Mouse (Mus musculus): ENCODE measurements around the gene Olfr820.
"Not testable (repeated sequence)": the region's sequence is repeated elsewhere in the genome, so short reads cannot be mapped to it uniquely, and the experiment has no call there.

The Olfr820 gene

DNA sequence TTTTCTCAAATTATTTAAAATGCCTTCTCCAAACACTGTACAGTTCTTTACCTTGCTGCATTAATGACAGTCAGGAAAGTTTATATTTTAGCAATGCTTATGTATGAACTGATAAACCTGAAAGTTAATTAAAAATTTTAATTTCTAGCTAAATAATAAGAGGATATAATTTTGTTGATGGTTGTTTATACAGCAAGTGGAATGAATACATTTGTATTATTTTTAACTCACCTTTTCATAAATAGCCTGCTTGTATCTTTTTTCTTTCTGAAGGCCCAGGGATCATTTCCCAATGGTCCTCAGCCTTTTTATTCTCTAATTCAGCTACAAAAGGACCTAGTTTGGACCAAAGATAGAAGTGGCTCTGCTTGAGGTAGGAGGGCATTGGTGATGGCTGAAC lies at the start of gene Olfr820:
Olfr820 (plus strand) TSS at position 301 of the 400 bp plus-strand sequence.
- DNase-seq (ENCODE audit: low spot score) = no peak

DNA sequence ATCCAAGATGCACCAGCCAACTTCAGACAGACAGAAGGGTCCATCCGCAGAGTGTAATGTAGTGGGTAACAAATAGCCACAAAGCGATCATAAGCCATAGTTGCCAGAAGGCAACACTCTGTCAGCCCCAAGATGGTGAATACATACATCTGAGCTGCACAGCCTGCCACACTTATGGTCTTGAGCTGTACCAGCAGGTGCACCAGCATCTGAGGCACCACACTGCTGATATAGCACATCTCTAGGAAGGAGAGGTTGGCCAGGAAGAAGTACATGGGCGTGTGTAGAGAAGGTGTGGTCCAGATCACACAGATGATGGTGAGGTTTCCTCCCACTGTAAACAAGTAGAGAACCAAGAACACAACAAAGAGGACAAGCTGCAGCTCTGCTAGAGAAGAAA lies 46.2 kb upstream of the Olfr820 start:
- DNase-seq (ENCODE audit: low spot score) = not testable (repeated sequence)

DNA sequence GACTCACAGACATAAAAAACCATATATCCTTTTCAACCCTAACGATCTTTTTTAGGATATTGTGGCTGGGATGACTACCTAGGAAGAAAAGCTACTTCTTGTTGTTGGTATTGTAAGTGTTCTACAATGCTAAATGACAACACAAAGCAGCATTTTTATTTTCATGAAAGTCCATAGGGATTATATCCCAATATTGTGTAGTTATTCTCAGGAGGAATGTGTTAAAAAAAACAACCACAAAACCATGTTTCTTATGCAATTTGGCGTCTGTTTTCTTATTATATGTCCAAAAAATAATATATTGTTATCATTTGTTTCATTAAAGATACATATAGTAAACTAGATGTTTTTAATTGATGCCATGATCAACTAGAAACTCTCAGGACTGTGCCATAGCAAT lies 45.3 kb upstream of the Olfr820 start, which contains the start of gene Olfr819:
Olfr819 (minus strand) TSS at position 101 of the 400 bp plus-strand sequence.
- not testable (repeated sequence) for DNase-seq (ENCODE audit: low spot score)

DNA sequence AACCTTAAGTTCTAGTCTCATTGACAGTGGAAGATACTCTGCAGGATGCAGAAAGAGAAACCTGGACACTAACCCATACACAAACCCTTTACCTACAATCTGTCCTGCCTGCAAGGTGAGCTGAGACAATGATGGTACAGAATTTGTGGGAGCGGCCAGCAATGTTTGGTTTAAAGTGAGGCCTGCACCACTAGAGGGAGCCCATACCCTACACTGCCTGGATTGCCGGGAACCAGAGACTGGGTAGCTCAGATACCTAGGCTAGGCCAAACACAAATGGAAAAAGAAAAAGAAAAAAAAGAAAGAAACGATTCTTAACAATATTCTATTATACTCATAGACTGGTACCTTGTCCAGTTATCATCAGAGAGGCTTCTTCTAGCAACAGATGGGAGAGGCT lies 39.4 kb upstream of the Olfr820 start:
- DNase-seq (ENCODE audit: low spot score) = not testable (repeated sequence)

DNA sequence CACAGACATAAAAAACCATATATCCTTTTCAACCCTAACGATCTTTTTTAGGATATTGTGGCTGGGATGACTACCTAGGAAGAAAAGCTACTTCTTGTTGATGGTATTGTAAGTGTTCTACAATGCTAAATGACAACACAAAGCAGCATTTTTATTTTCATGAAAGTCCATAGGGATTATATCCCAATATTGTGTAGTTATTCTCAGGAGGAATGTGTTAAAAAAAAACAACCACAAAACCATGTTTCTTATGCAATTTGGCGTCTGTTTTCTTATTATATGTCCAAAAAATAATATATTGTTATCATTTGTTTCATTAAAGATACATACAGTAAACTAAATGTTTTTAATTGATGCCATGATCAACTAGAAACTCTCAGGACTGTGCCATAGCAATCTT lies 36.4 kb upstream of the Olfr820 start, which contains the start of gene Olfr247:
Olfr247 (minus strand) TSS at position 101 of the 400 bp plus-strand sequence.
- DNase-seq (ENCODE audit: low spot score) = not testable (repeated sequence)

DNA sequence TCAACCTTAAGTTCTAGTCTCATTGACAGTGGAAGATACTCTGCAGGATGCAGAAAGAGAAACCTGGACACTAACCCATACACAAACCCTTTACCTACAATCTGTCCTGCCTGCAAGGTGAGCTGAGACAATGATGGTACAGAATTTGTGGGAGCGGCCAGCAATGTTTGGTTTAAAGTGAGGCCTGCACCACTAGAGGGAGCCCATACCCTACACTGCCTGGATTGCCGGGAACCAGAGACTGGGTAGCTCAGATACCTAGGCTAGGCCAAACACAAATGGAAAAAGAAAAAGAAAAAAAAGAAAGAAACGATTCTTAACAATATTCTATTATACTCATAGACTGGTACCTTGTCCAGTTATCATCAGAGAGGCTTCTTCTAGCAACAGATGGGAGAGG lies 30.6 kb upstream of the Olfr820 start:
- not testable (repeated sequence) for DNase-seq (ENCODE audit: low spot score)

DNA sequence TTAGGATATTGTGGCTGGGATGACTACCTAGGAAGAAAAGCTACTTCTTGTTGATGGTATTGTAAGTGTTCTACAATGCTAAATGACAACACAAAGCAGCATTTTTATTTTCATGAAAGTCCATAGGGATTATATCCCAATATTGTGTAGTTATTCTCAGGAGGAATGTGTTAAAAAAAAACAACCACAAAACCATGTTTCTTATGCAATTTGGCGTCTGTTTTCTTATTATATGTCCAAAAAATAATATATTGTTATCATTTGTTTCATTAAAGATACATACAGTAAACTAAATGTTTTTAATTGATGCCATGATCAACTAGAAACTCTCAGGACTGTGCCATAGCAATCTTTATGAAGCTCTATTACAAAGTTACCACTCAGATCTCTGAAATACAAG lies 27.5 kb upstream of the Olfr820 start, which contains the start of gene Gm10310:
Gm10310 (minus strand) TSS at position 101 of the 400 bp plus-strand sequence.
- not testable (repeated sequence) for DNase-seq (ENCODE audit: low spot score)

DNA sequence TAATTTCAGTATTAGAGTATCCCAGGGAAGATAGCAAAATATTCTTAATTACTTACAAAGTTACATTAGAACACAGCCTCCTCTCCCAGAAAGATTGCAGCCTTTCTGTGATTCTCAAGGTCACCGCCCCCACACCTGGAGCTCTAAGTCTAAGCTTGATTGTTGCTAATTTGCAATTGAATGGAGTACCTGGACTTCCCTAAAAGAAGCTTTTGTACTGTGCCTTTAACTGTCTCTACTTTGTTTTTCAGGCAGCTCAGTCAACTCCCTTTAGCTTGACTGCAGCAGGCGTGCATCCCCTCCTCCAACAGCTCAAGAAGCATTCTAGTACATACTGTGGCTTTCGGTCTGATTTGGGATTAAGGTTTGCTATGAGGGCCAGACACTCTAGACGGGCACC lies 8.3 kb upstream of the Olfr820 start:
- not testable (repeated sequence) for DNase-seq (ENCODE audit: low spot score)

DNA sequence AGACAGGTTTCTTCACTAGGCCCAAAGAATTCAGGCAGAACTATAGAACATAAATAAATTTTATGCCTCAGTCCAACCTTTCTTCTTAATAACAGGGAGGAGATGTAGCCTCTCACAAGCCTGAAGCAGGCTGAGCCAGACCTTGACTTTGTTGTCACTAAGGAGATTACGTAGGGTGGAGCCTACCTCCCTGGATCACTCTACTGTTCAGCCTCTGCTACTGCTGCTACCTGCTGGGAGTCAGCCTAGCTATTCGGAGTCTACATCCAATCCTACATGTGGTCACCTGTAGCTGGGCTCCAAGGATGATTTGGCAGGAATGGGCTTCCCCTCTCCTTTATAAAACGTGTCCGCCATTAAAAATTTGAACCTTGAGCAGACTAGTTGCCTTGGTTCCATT lies 7.1 kb upstream of the Olfr820 start:
- not testable (repeated sequence) for DNase-seq (ENCODE audit: low spot score)

DNA sequence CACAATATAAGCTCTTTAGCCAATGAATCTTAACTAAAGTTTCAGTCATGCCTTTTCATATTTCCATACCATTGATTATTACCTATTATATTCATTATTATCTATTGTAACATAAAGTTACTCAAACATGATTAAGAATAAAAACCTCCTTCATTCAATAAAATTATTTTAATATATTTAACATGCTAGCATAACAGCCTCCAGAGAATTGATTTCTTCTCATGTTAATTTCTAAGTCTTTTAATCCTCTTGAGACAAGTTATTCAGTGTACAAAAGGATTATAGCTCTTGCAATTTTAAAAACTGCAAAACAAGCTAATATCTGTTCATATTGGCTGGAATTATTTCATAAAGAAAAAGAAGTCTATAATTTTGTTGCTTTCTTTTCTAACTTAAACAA lies 17.6 kb downstream of the Olfr820 start, which contains the start of gene Olfr821:
Olfr821 (plus strand) TSS at position 301 of the 400 bp plus-strand sequence.
- no peak for DNase-seq (ENCODE audit: low spot score)

DNA sequence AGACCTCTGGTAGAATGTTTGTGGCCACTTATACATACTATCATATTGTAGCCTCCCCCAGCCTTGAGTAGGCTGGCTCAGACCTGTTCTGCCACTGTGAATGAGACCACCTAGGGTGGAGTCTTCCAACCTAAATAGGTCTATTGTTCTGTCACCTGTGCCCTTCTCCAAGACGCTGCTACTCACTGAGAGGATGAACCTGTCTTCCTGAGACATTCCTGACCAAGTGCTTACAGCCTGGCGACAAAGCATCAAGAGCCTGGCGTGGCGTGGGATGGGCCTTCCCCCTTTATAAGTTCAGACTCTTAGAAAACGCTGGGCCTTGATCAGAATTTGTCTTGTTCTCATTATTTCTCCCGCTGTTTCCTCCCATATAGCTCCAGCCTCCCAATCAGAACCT lies 24.7 kb downstream of the Olfr820 start:
- no peak for DNase-seq (ENCODE audit: low spot score)

Measured in MN1 (cell line).